Mouse (Mus musculus) lung, postnatal 25 days (tissue): ENCODE data around the gene Ccr9.
"Not testable (repeated sequence)": the region's sequence is repeated elsewhere in the genome, so short reads cannot be mapped to it uniquely, and the experiment has no call there.

ENCODE experiments used
- DNase-seq: peaks from one replicate; pipeline ENCODE4 v3.0.0; 2022; ENCODE audit warnings: low spot score

Ccr9 gene

DNA sequence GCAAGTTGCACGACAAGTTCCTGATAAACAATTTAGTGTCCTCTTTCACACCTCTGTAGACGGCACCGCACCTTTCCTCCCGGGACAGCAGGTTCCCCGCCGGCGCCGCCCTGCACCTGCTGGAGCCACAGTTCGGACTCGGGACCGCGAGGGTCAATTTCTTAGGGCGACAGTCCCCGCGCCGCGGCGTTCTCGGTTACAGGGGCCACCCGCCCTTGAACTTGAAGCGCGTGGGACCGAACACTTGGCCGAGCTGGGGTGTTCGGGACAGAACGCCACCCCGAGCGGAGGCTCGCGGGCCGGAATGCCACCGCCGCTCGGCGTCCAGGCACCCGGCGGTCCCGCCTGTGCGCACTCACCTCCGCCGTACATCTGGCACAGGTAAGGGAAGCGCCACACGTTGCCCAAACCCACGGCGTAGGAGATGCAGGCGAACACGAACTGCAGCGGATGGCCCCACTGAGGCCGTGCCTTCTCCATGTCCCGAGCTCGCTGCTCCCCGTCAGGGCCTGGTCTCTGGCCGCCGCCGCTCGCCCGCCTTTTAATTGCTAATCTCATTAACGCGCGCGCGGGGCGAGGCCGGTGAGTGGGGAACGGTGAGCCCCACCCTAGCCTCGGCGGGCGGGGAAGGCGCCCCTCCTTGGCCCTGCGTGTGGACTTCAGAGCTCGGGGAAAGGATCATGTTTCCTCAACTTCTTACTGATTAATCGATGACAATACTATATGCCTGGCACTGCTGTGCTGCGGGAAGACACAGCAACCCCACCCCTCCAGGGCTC, at the start of gene Ccr9, which contains the start of gene Slc6a20a:
Gene Ccr9 (plus strand): TSS at position 113 of the 779 bp plus-strand sequence.
Gene Slc6a20a (minus strand): TSS at position 559 of the 779 bp plus-strand sequence.
- peak; percentile 2 for DNase-seq

DNA sequence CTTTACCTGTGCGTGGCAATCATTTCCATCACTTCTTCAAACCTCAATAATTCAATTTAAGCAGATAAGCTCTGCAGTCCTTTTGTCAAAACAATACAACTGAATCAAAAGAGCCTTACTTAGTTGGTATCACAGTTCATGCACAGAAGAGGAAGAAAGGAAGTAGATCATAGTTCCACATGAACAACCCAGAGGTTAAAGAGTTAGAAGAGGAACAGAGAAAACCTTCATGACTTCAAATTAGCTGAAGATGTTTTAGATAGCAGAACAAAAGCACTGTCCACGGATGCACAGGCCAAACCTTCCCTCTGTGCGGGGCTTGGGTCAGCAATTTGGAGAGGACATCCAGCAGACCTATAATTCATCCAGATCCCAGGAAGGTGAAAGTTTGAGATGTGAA, 46.6 kb upstream of the Ccr9 start:
- no peak for DNase-seq

- no peak for DNase-seq
Measured at GRCm38 (mm10) chr9:123632281-123632680, 46.0 kb upstream of the Ccr9 start, which contains the start of gene Slc6a20b. Gene Slc6a20b (minus strand): TSS chr9:123632565.

DNA sequence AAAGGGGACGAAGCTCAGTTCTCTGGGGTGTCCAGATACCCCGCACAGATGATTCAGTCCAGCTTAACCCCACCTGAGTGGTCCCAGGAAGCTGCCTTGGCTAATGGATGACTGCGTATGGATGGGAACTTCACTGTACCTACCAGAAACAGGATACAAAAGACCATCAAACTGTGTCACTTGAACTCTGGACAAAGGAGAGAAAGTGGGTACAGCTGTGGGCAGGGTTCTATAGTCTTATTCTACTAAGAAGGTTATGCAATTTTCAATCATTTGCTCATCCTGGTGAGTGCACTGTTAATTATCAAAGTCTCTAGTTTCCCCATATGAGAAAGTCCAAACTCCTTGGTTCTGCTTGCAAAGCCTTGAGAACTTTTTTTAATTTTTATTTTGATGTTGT, 45.2 kb upstream of the Ccr9 start:
- DNase-seq: no peak

DNA sequence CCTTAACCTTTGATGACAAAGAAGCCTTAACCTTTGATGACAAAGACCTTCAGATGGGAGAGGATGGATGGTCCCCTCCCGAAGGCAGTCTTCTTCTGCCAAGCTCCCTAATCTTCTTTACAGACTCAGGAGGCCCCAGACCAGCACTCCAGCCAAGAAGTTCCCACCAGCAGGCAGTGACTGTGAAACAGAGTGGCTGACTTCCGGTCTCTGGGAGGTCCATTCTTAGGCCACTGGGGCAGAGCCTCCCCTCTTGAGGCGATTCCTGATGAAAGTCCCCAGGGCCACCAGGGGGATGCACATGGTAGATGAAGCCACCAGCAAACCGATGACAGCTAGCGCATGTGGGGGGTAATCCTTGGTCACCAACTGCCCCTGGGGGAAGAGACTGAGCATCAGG, 41.5 kb upstream of the Ccr9 start:
- DNase-seq: no peak

DNA sequence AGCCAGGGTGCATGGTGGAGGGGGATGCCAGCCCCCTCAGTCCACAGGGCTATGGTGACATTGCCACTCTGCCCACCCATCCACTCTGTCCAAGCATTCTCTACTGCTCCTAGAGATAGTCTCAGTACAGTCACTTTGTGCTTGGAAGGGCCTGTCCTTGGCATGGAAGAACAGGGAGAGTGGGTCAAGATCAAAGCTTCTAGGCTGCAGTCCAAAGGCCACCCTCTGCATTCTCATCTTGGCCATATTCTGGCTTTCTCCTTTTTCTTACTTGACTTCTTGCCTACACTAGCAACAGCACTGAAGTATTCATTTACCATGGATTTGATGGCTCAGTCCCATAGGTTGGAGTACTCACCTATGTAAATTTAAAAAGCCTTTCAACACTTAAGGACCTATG, 40.0 kb upstream of the Ccr9 start:
- no peak for DNase-seq

GRCm38 (mm10) chr9:123638668-123639089, 39.6 kb upstream of the Ccr9 start:
- peak; percentile 9 for DNase-seq

DNA sequence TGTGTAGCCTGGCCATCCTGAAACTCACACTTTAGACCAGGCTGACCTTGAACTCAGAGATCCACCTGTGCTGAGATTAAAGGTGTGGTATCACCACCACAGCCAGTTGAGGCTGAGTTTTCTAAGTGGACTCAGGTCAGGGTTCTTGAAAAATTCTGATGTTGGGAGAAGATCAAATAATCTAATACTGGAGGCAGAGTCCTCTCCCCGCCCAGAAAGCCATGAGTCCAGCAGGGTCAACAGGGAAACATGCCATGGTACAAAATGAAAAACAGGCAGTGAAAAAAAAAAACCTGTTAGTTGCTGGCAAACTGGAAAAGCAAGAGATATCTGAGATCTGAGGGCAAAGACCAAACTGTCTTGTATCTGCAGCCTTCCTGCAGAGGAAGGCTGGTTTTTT, 38.1 kb upstream of the Ccr9 start:
- DNase-seq: no peak

DNA sequence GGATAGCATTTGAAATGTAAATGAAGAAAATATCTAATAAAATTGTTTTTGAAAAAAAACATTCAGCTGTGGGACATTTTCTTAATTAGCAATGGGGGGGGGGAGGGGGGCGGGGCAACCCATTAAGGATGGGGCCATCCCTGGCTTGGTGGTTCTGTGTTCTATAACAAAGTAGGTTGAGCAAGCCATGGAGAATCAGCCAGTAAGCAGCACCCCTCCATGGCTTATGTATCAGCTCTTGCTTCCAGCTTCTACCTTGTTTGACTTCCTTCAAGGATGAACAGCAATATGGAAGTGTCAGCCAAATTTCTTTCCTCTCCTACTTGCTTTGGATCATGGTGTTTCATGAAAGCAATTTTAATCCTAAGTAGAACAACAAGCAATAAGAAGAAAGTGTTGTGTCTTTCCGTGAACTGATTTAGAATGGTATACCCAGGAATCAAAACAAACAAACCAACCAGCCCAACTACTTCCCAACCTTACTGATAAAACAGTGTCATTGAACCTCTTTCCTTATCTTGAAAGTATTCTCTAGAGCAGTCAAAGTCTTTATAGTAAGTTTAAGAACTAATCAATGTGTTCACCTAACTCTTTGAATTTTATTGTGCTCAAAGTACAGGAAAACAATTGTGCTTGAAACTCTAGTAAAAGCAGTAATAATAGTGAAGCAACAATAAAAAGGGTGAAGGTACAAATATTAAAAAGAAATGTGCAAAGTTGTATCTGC, 28.3 kb upstream of the Ccr9 start:
- no peak for DNase-seq

DNA sequence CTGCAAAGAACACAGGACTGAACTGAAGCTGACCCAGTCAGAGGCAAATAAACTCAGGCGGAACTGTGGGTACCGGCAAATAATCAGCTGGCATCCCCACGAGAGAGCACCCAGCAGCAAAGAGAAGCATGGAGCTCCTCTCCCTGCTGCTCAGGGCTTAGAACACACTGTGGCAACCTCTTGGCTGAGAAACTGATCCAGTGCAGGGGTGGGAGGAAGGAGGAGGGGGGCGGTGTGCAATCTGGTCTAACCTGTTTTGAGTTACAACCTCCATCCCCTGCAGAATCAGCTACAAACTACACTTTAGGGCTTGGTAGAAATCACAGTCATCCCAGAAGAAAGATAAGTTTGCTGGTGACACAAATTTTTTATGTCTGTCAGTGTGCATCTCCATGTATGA, 26.9 kb upstream of the Ccr9 start:
- no peak for DNase-seq

GRCm38 (mm10) chr9:123657457-123657856, 20.8 kb upstream of the Ccr9 start:
- DNase-seq: no peak

GRCm38 (mm10) chr9:123658981-123659380, 19.3 kb upstream of the Ccr9 start:
- no peak for DNase-seq

DNA sequence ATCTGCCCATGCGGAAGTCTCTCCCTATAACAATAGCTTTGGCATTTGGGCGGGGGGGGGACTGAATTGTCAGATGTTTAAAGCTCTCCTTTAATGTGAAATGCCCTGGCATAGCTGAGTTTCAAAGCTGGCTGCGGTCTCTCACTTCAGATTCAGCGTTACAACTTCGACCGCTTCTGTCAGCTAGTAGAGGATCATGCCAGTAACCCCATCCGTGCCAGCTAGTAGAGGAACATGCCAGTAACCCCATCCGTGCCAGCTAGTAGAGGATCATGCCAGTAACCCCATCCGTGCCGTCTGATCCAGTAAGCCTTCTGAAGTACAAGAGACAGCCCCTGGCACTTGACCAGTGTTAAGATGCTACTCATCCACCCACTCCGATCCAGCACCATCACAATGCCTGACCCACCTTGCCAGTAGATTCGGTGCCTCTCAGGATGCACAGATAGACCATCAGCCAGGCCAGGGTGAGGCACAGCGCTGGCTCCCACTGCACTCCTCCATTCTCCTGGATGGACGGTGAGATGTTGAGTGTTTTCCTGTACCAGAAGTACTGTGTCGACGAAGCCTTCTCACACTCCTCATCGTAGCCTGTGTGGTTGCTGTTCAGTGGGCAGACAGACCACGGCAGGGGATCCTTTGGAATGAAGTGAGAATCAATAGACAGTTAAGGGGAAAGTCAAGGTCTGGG, 18.1 kb upstream of the Ccr9 start:
- not testable (repeated sequence) for DNase-seq

- DNase-seq: peak; percentile 48
Measured at GRCm38 (mm10) chr9:123665645-123666044, 12.6 kb upstream of the Ccr9 start.

- DNase-seq: no peak
Measured at GRCm38 (mm10) chr9:123679198-123679597, 959 bp downstream of the Ccr9 start.

DNA sequence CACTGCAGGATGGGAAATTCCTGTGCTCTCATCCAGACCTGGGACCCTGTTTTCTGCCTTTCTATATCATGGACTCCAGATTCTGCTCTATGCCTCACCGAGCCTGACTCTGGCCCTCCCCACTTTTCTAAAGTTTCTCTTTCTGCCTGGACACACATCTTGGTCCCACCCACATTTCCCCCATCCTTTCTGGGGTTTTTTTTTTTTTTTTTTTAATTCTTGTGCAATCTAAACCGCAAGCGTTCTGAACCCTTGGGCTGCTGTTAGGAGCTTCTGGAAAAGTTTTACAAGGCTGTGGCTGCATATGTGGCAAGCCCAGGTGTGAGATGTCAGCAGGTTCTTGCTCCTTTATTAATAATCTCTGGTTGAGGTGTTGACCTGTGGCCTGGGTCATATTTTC, 5.5 kb downstream of the Ccr9 start:
- DNase-seq: no peak

DNA sequence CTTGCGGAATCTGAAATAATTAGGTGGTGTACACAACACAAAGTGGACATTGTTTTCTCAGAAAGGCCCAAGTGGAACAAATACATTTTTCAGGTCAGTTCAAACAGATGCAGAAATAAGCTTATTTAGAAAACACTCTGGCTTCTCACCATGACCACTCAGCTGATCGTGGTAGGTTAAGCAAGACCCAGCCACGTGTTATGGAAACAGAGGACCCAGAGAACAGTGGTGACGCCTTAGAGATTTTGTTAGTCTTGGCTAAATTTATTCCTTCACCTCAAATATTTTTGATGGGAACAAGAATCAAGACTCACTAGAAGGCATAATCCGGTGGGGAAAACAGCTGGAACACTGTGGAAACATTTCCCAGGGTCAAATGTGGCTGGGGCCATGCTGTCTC, 8.0 kb downstream of the Ccr9 start:
- no peak for DNase-seq

GRCm38 (mm10) chr9:123688227-123688626, 10.0 kb downstream of the Ccr9 start:
- no peak for DNase-seq

GRCm38 (mm10) chr9:123695634-123696302, 17.5 kb downstream of the Ccr9 start:
- no peak for DNase-seq

DNA sequence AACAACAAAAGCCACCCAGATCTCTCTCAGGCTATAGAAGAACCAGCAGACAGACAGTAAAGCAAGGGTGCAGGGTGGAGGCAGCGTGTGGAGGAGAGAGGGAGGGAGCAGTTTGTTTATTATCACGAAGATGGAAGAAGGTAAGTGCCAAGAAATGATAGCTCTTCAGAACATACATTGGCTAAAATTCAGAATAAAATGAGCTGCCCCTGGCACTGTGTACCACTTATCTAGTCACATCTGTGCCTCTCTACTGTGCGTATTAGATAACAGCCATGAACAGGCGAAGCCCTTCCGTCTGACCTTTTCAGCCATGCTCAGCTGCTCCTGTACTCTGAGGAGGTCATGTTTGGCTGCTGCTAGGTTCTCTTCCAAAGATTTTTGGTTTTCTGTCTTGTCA, 23.6 kb downstream of the Ccr9 start:
- DNase-seq: no peak

GRCm38 (mm10) chr9:123709226-123709625, 31.0 kb downstream of the Ccr9 start:
- no peak for DNase-seq

GRCm38 (mm10) chr9:123713111-123713510, 34.9 kb downstream of the Ccr9 start:
- DNase-seq: no peak
